Mouse (Mus musculus): ENCODE measurements around the gene Pax3.

Gene Pax3

GRCm38 (mm10) chr1:78060850-78061249 is 136.1 kb downstream of the Pax3 start:
- no peak for DNase-seq (ENCODE audit: low spot score)

- no peak for DNase-seq (ENCODE audit: low spot score)
These were observed 139.0 kb downstream of the Pax3 start for GRCm38 (mm10) chr1:78057939-78058338.

- no peak for DNase-seq (ENCODE audit: low spot score)
These were observed 143.3 kb downstream of the Pax3 start for GRCm38 (mm10) chr1:78053677-78054076.

All from yolk sac, embryonic 10.5 days (tissue).